Mouse (Mus musculus): Measurements from ENCODE around the gene Olfr741. TPM values are rescaled to one million over a fixed set of nuclear protein-coding genes. Genes with fewer than 3 reads are reported as not detected.

The Olfr741 gene
- total RNA-seq (2014; rRNA removed) (not detected in 2 replicates), polyA plus RNA-seq (2015; fragmentation: Nextera tagmentation; extraction: Ambion mirVana) (not detected in 2 replicates)

- Histone ChIP-seq H3K36me3 (ENCODE audit: insufficient read depth, low read length) (no peaks in the 10 kb centered on the region), H3K9me3 (ENCODE audit: low read length) (no peaks in the 10 kb centered on the region), H3K4me2 (ENCODE audit: low read depth, low read length) (no peak within 1 kb of the TSS), H3K4me1 (ENCODE audit: insufficient read depth, low read length) (no peaks in the 10 kb centered on the region), H3K27me3 (ENCODE audit: insufficient read depth, low read length) (no peaks in the 10 kb centered on the region), H3K4me3 (ENCODE audit: low read length) (no peak within 1 kb of the TSS), H3K27ac (no peak within 1 kb of the TSS), H3K9ac (replicated peaks; ENCODE audit: low read length) (no peak within 1 kb of the TSS)
- ATAC-seq = no peak
- no peak for DNase-seq (ENCODE audit: low spot score)
- no peak for TF ChIP-seq CTCF (IDR thresholded peaks at IDR 0.05; ENCODE audit: low read depth)
- WGBS = 66% methylated on average over 2 of the region's 2 CpGs
These were observed at the start of gene Olfr741 for GRCm38 (mm10) chr14:50472438-50472837. Gene Olfr741, plus strand, starts transcription at chr14:50472738.

- Histone ChIP-seq H3K9me3 (ENCODE audit: low read length) (no peaks in the 10 kb centered on the region), H3K4me1 (ENCODE audit: insufficient read depth, low read length) (no peaks in the 10 kb centered on the region), H3K4me3 (ENCODE audit: low read length) (no peak within 1 kb of the TSS), H3K27me3 (ENCODE audit: insufficient read depth, low read length) (no peaks in the 10 kb centered on the region), H3K36me3 (ENCODE audit: insufficient read depth, low read length) (no peaks in the 10 kb centered on the region), H3K4me2 (ENCODE audit: low read depth, low read length) (no peak within 1 kb of the TSS), H3K9ac (replicated peaks; ENCODE audit: low read length) (no peak within 1 kb of the TSS), H3K27ac (no peak within 1 kb of the TSS)
- WGBS = 84% methylated on average over 3 of the region's 3 CpGs
- DNase-seq (ENCODE audit: low spot score) = no peak
- no peak for ATAC-seq
- no peak for TF ChIP-seq CTCF (IDR thresholded peaks at IDR 0.05; ENCODE audit: low read depth)
These were observed 27.3 kb upstream of the Olfr741 start, which contains the start of gene Olfr740 for GRCm38 (mm10) chr14:50445245-50445644. Gene Olfr740, plus strand, starts transcription at chr14:50445545.

- H3K27ac ChIP-seq = no peak overlapping the region
- no peak for DNase-seq (ENCODE audit: low spot score)
- no peak overlapping the region for H3K4me3 ChIP-seq (ENCODE audit: low read length)
- no peak overlapping the region for H3K9ac ChIP-seq (replicated peaks; ENCODE audit: low read length)
- ATAC-seq = no peak
- H3K4me2 ChIP-seq (ENCODE audit: low read depth, low read length) = no peak overlapping the region
- H3K27me3 ChIP-seq (ENCODE audit: insufficient read depth, low read length) = no peaks in the 10 kb centered on the region
- no peaks in the 10 kb centered on the region for H3K36me3 ChIP-seq (ENCODE audit: insufficient read depth, low read length)
- no peaks in the 10 kb centered on the region for H3K4me1 ChIP-seq (ENCODE audit: insufficient read depth, low read length)
- H3K9me3 ChIP-seq (ENCODE audit: low read length) = no peaks in the 10 kb centered on the region
- 73% methylated on average over 2 of the region's 2 CpGs for WGBS
- no peak for TF ChIP-seq CTCF (IDR thresholded peaks at IDR 0.05; ENCODE audit: low read depth)
These were observed 5.9 kb downstream of the Olfr741 start for GRCm38 (mm10) chr14:50478406-50478805.

- 56% methylated on average over 2 of the region's 2 CpGs for WGBS
- Histone ChIP-seq H3K4me3 (ENCODE audit: low read length) (no peak within 1 kb of the TSS), H3K27me3 (ENCODE audit: insufficient read depth, low read length) (no peaks in the 10 kb centered on the region), H3K9me3 (ENCODE audit: low read length) (no peaks in the 10 kb centered on the region), H3K27ac (no peak within 1 kb of the TSS), H3K4me1 (ENCODE audit: insufficient read depth, low read length) (no peaks in the 10 kb centered on the region), H3K4me2 (ENCODE audit: low read depth, low read length) (no peak within 1 kb of the TSS), H3K36me3 (ENCODE audit: insufficient read depth, low read length) (no peaks in the 10 kb centered on the region), H3K9ac (replicated peaks; ENCODE audit: low read length) (no peak within 1 kb of the TSS)
- TF ChIP-seq CTCF (IDR thresholded peaks at IDR 0.05; ENCODE audit: low read depth) = no peak
- DNase-seq (ENCODE audit: low spot score) (no peak), ATAC-seq (no peak)
These were observed 30.8 kb downstream of the Olfr741 start, which contains the start of gene Olfr742 for GRCm38 (mm10) chr14:50503300-50503699. Gene Olfr742, plus strand, starts transcription at chr14:50503600.

- no peak for DNase-seq (ENCODE audit: low spot score)
- no peaks in the 10 kb centered on the region for H3K27me3 ChIP-seq (ENCODE audit: insufficient read depth, low read length)
- H3K4me1 ChIP-seq (ENCODE audit: insufficient read depth, low read length) = no peaks in the 10 kb centered on the region
- H3K27ac ChIP-seq = no peak within 1 kb of the TSS
- no peak for TF ChIP-seq CTCF (IDR thresholded peaks at IDR 0.05; ENCODE audit: low read depth)
- no peaks in the 10 kb centered on the region for H3K9me3 ChIP-seq (ENCODE audit: low read length)
- H3K4me3 ChIP-seq (ENCODE audit: low read length) = no peak within 1 kb of the TSS
- H3K4me2 ChIP-seq (ENCODE audit: low read depth, low read length) = no peak within 1 kb of the TSS
- no peak for ATAC-seq
- no peak within 1 kb of the TSS for H3K9ac ChIP-seq (replicated peaks; ENCODE audit: low read length)
- no peaks in the 10 kb centered on the region for H3K36me3 ChIP-seq (ENCODE audit: insufficient read depth, low read length)
These were observed 49.0 kb downstream of the Olfr741 start, which contains the start of gene Olfr743 for GRCm38 (mm10) chr14:50521539-50521938. Gene Olfr743, plus strand, starts transcription at chr14:50521839.

Other genes with a start within 250 kb of the Olfr741 start
- gene Olfr731, start 230.9 kb upstream of the Olfr741 start, total RNA-seq (2014; rRNA removed) = not detected in 2 replicates
- not detected in 2 replicates for gene Olfr731, start 230.9 kb upstream of the Olfr741 start, polyA plus RNA-seq (2015; fragmentation: Nextera tagmentation; extraction: Ambion mirVana)
- gene Olfr732, start 188.5 kb upstream of the Olfr741 start, total RNA-seq (2014; rRNA removed) = not detected in 2 replicates
- gene Olfr732, start 188.5 kb upstream of the Olfr741 start, polyA plus RNA-seq (2015; fragmentation: Nextera tagmentation; extraction: Ambion mirVana) = not detected in 2 replicates
- gene Olfr733, start 171.2 kb upstream of the Olfr741 start, total RNA-seq (2014; rRNA removed) = not detected in 2 replicates
- gene Olfr733, start 171.2 kb upstream of the Olfr741 start, polyA plus RNA-seq (2015; fragmentation: Nextera tagmentation; extraction: Ambion mirVana) = not detected in 2 replicates
- not detected in 2 replicates for gene Olfr734, start 146.0 kb upstream of the Olfr741 start, total RNA-seq (2014; rRNA removed)
- not detected in 2 replicates for gene Olfr734, start 146.0 kb upstream of the Olfr741 start, polyA plus RNA-seq (2015; fragmentation: Nextera tagmentation; extraction: Ambion mirVana)
- not detected in 2 replicates for gene Olfr735, start 123.9 kb upstream of the Olfr741 start, total RNA-seq (2014; rRNA removed)
- not detected in 2 replicates for gene Olfr735, start 123.9 kb upstream of the Olfr741 start, polyA plus RNA-seq (2015; fragmentation: Nextera tagmentation; extraction: Ambion mirVana)
- 0.04 TPM in 1 of 2 replicates, not detected in the other for gene Tlr11, start 114.8 kb upstream of the Olfr741 start, total RNA-seq (2014; rRNA removed)
- not detected in 2 replicates for gene Tlr11, start 114.8 kb upstream of the Olfr741 start, polyA plus RNA-seq (2015; fragmentation: Nextera tagmentation; extraction: Ambion mirVana)
- not detected in 2 replicates for gene Olfr736, start 91.6 kb upstream of the Olfr741 start, total RNA-seq (2014; rRNA removed)
- gene Olfr736, start 91.6 kb upstream of the Olfr741 start, polyA plus RNA-seq (2015; fragmentation: Nextera tagmentation; extraction: Ambion mirVana) = not detected in 2 replicates
- gene Olfr738, start 65.2 kb upstream of the Olfr741 start, total RNA-seq (2014; rRNA removed) = not detected in 2 replicates
- not detected in 2 replicates for gene Olfr738, start 65.2 kb upstream of the Olfr741 start, polyA plus RNA-seq (2015; fragmentation: Nextera tagmentation; extraction: Ambion mirVana)
- not detected in 2 replicates for gene Olfr739, start 54.1 kb upstream of the Olfr741 start, total RNA-seq (2014; rRNA removed)
- gene Olfr739, start 54.1 kb upstream of the Olfr741 start, polyA plus RNA-seq (2015; fragmentation: Nextera tagmentation; extraction: Ambion mirVana) = not detected in 2 replicates
- gene Olfr740, start 27.2 kb upstream of the Olfr741 start, total RNA-seq (2014; rRNA removed) = not detected in 2 replicates
- gene Olfr740, start 27.2 kb upstream of the Olfr741 start, polyA plus RNA-seq (2015; fragmentation: Nextera tagmentation; extraction: Ambion mirVana) = not detected in 2 replicates
- not detected in 2 replicates for gene Olfr742, start 30.9 kb downstream of the Olfr741 start, total RNA-seq (2014; rRNA removed)
- gene Olfr742, start 30.9 kb downstream of the Olfr741 start, polyA plus RNA-seq (2015; fragmentation: Nextera tagmentation; extraction: Ambion mirVana) = not detected in 2 replicates
- gene Olfr743, start 49.1 kb downstream of the Olfr741 start, total RNA-seq (2014; rRNA removed) = not detected in 2 replicates
- gene Olfr743, start 49.1 kb downstream of the Olfr741 start, polyA plus RNA-seq (2015; fragmentation: Nextera tagmentation; extraction: Ambion mirVana) = not detected in 2 replicates
- not detected in 2 replicates for gene Olfr744, start 142.1 kb downstream of the Olfr741 start, total RNA-seq (2014; rRNA removed)
- not detected in 2 replicates for gene Olfr744, start 142.1 kb downstream of the Olfr741 start, polyA plus RNA-seq (2015; fragmentation: Nextera tagmentation; extraction: Ambion mirVana)
- gene Olfr745, start 166.7 kb downstream of the Olfr741 start, total RNA-seq (2014; rRNA removed) = not detected in 2 replicates
- not detected in 2 replicates for gene Olfr745, start 166.7 kb downstream of the Olfr741 start, polyA plus RNA-seq (2015; fragmentation: Nextera tagmentation; extraction: Ambion mirVana)
- not detected in 2 replicates for gene Olfr746, start 174.3 kb downstream of the Olfr741 start, total RNA-seq (2014; rRNA removed)
- gene Olfr746, start 174.3 kb downstream of the Olfr741 start, polyA plus RNA-seq (2015; fragmentation: Nextera tagmentation; extraction: Ambion mirVana) = not detected in 2 replicates
- gene Olfr747, start 220.5 kb downstream of the Olfr741 start, total RNA-seq (2014; rRNA removed) = not detected in 2 replicates
- gene Olfr747, start 220.5 kb downstream of the Olfr741 start, polyA plus RNA-seq (2015; fragmentation: Nextera tagmentation; extraction: Ambion mirVana) = not detected in 2 replicates
- gene Olfr748, start 234.6 kb downstream of the Olfr741 start, total RNA-seq (2014; rRNA removed) = not detected in 2 replicates
- gene Olfr748, start 234.6 kb downstream of the Olfr741 start, polyA plus RNA-seq (2015; fragmentation: Nextera tagmentation; extraction: Ambion mirVana) = not detected in 2 replicates